Mouse (Mus musculus) brain, embryonic 14.5 days (tissue): ENCODE measurements at regions not wholly inside any gene's neighbourhood (a gene's known extent, or its start where the extent isn't known, plus 50 kb on each side); places are given as distances from the start of the nearest gene placed in this dataset.

Source experiments
- CTCF ChIP-seq: fragments of 200-500 bp; IDR thresholded peaks from 2 replicates; pipeline ENCODE4 v1.5.1; 2012; ENCODE audit warnings: inconsistent platforms, mild to moderate bottlenecking, moderate library complexity, borderline replicate concordance; ENCODE audit not compliant: insufficient read depth, insufficient read length; ENCODE audit errors: extremely low read depth
- POLR2A ChIP-seq: fragments of 200-500 bp; IDR thresholded peaks from 2 replicates; pipeline ENCODE4 v1.6.1; 2012; ENCODE audit warnings: mild to moderate bottlenecking, inconsistent platforms, borderline replicate concordance; ENCODE audit not compliant: poor library complexity, insufficient read depth, insufficient read length, severe bottlenecking; ENCODE audit errors: extremely low read depth

GRCm38 (mm10) chr14:120134346-120135008 lies 92.2 kb upstream of the Oxgr1 start:
- TF ChIP-seq CTCF (no peak), POLR2A (no peak)
